Mouse (Mus musculus): ENCODE results near the gene Slco4a1.

Slco4a1 gene

DNA sequence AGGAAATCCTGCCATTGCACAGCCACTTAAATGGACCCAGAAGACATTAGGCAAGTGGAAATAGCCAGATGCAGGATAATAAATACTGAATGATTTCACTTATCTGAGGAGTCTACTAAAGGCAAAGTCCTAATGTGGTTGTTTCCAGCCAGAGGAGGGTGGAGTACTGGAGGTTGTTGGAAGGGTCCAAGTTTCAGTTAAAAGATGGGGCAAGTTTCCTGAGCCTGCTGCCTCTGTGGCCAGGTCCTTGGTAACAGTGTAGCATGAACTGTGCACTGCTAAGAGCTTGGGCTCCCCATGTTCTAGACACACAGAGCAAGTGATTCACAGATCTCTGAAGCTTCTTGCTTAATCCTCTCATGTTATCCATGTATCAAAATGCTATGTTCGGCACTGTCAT lies 10.1 kb upstream of the Slco4a1 start:
- DNase-seq: no peak

GRCm38 (mm10) chr2:180449007-180449406 lies 7.0 kb upstream of the Slco4a1 start:
- DNase-seq: no peak

GRCm38 (mm10) chr2:180450529-180450928 lies 5.5 kb upstream of the Slco4a1 start:
- no peak for DNase-seq

GRCm38 (mm10) chr2:180456705-180457104 lies 660 bp downstream of the Slco4a1 start:
- peak; percentile 6 for DNase-seq

DNA sequence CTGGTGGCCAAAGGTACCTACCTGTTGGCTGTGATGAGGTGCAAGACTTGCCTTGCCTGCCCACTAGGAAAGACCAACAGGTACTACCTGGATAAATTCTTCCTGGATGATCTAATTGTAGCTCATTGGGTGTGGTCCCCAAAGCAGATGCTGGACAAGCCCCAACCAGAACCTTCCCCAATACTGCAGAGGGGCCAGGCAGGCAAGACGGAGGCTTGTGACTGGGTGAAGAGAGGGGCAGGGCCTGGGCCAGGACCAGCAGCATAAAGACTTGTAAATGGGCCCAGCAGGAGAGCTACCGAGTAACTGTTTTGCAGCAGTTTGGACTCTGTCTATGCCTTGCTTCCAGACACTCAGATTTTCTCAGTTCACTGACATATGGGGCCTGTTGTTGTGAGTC lies 1.6 kb downstream of the Slco4a1 start:
- no peak for DNase-seq

DNA sequence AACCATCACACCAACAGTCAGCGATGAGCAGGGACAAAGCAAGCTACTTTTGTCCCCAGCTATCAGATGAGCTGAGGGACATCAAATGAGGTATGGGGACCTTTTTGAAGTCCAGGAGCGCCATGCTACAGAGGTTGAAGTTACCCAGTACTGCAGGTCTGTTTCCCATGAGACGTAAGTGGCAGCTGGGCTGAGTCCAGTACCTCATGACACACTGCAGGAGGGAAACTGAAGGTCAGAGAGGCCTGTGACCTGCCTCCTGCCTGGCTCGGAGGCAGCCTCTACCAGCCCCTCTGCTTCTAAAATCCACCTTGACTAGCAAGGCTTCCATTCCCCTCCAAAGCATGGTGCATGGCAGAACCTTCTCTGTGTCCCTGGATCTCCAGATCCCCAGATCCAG lies 3.4 kb downstream of the Slco4a1 start:
- no peak for DNase-seq

GRCm38 (mm10) chr2:180460801-180461200 lies 4.8 kb downstream of the Slco4a1 start:
- no peak for DNase-seq

DNA sequence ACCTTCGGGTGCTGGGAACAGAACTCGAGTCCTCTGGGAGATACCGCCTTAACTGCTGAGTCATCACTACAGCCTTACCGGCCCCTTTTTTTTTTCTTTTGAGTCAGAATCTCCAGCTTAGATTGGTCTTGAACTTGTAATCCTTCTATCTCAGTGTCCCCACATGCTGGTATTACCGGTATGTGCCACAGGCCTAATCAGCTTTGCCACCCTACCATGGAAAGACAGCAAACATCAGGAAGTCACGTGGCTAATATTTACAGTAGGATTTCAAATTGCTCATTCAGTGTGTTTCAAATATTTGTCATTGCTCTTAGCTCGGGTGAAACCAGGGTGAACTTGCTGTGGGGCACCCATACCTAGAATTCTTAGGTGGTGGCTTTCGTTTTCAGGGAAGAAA lies 6.5 kb downstream of the Slco4a1 start:
- DNase-seq: no peak

DNA sequence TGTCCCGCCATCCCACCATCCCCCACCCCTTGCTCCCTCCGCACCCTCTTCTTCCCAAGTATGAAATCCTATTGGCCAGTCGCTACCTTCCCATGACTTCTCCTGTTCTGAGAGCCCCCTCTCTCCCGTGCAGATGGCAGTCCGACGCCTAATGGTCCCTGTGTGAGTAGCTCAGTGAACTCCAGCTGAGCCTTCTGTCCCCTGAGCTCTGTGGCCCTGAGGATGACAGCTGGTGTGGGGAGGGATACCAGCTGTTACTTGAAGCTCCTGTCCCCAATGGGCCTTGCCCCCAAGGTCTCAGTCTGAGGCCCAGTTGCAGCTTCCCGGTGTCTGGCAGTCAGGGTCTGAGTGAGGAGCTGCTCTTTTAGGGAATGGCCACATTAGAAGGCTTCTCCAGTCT lies 10.5 kb downstream of the Slco4a1 start:
- no peak for DNase-seq

DNA sequence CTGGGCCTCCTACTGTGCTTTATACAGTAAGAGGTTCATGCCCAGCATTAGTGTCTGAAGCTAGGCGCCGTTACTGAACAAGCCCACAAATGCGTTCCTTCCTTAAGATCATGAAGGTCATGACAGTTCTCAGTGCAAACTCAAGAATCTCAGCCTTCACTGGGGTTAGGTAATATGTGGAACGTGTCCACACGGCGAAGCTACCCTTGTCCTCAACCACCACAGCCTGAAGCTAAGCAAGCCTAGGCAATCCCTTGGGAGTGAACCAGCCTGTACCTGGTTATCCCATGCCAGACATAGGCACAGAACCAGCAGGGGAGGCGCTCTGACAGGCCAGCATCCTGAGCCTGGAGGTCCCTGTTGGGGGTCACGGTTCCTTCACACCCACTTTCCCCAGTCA lies 12.8 kb downstream of the Slco4a1 start:
- no peak for DNase-seq

DNA sequence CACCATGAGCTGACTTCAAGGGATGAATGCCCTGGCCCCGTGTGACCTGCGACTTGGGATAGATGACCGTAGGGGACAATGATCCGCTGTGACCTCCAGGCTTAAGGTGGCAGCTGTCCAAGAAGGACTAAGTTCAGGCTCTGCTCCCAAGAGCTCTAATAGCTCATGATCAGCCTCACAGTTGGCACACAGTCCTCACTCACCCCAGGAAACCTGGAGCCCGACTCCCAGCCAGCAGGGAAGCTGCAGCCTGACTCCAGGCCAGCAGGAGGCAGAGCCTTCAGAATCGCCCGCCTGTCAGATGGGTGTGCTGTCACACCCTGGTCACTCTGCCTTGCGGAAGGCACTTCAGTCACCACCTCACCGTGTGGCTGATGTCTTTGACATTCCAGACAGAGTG lies 13.7 kb downstream of the Slco4a1 start:
- no peak for DNase-seq

GRCm38 (mm10) chr2:180472306-180473079 lies 16.4 kb downstream of the Slco4a1 start:
- DNase-seq: peak; percentile 22

DNA sequence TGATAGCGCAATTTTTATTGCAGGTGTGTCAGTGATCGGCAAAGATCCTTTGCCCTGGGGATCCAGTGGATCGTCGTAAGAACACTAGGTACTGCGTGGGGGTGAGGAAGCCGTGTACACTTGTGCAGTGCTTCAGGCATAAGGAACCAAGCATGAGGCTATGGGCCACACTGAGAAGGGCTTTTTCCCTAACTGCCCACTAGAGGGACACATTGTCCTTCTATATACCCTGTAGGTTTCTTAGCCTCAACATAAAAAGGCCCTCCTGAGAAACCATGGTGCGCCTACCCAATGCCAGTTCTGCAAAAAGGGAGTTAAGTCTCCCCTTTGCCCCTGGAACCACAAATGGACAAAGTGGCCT lies 17.0 kb downstream of the Slco4a1 start:
- peak; percentile 40 for DNase-seq

- DNase-seq: no peak
Observed at GRCm38 (mm10) chr2:180474864-180475263, 18.8 kb downstream of the Slco4a1 start.

DNA sequence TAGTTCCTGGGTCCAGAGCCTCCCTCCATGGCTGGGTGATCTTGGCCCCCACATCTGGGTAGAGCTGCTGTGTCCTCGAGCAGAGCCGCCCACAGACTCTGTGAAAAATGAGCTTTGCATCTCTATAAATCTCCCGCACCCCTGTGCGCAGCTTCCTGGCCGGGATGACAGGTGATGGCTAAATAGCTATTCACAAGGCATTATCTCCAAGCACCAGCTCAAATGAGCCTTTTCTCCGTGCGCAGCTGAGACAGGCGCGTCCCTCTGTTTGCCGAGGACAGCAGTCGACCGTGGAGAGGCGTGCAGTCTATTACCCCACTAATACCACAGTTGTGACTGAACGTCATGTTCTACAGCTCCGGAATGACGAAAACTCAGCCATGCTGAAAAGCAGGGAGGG lies 26.2 kb downstream of the Slco4a1 start:
- DNase-seq: no peak

DNA sequence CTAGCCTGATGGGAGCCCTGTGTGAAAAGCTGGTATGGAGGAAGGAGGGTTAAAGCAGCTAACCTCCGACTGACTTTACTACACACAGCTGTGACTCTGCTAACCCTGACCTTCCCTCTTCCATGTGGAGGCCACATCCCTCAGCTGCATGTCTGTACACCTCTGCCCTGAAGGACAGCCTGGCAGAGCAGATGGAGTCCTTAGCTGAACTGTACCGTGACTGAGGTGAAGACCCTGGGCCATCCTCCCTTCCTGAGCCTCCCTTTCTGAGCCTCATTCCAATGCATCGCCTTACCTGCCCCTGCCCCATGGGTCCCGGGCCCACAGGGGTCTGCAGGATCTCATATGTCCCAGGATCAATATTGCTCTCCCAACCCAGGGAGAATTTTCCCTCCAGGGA lies 28.8 kb downstream of the Slco4a1 start:
- DNase-seq: no peak

- DNase-seq: no peak
Observed at GRCm38 (mm10) chr2:180485306-180485705, 29.3 kb downstream of the Slco4a1 start.

- peak; percentile 38 for DNase-seq
Observed at GRCm38 (mm10) chr2:180488210-180488751, 32.2 kb downstream of the Slco4a1 start.

- DNase-seq: peak; percentile 62
Observed at GRCm38 (mm10) chr2:180495906-180496305, 39.9 kb downstream of the Slco4a1 start.

DNA sequence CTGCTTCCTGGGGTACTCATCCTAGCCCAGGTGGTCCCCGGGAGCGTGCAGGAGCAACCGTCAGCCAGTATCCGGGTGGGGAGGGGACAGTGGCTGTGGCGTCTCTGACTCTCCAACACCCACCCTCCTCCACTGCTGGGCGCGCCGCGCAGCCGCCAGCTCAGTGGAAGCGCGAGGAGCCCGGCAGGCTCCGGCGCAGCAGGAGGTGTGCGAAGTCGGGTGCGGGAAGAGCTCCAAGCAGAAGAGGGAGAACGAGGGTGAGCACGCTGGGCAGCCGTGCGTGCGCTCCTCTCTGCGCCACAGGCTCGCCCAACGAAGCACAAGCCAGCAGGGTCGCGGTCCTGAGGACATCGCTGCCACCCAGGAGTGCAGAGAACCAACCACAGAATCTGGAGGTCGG lies 43.7 kb downstream of the Slco4a1 start, which contains the start of gene Ntsr1:
Gene Ntsr1, plus strand, starts transcription at position 236 of the 400 bp plus-strand sequence.
- DNase-seq: peak; percentile 75

- DNase-seq: peak; percentile 10
Observed at GRCm38 (mm10) chr2:180500726-180501125, 44.7 kb downstream of the Slco4a1 start.

- DNase-seq: peak; percentile 39
Observed at GRCm38 (mm10) chr2:180501217-180501967, 45.3 kb downstream of the Slco4a1 start.

GRCm38 (mm10) chr2:180506281-180506680 lies 50.2 kb downstream of the Slco4a1 start:
- DNase-seq: no peak

Measured in right cerebral cortex, postnatal 25 days (tissue).